ENCODE assay signal across 9 mouse cellular contexts in the genomic region with DNA sequence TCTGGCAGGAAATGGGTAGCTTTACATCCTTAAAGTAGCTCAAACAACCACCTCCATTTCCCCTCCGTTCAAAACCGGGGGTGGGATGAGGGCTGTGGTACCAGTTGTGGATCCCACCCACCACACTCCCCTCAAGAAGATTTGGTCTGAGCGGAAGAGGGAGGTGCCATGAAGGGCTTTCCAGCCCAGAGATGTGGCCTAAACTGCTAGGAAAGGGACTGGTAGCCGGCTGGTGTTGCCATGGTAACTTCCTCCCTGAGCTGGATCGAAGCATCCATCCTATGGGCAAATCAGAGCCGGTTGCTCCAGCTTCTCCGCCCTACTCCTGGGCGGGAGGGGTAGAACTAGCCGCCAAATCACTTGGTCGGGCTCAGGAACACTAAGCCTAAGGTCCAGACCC. TPM values are rescaled to one million over a fixed set of nuclear protein-coding genes. Genes with fewer than 3 reads are reported as not detected.
DNase-seq lines count a peak whose midpoint lies in the region; ATAC-seq and TF ChIP-seq lines count a peak whose summit lies in the region.
"Had no signal": no experiment of that assay in that cellular context is flagged by ENCODE, and none has a peak within 500 bp of the region (broad histone marks: within the 10 kb centered on the region; RNA-seq: fewer than 3 reads in every experiment).

No protein-coding gene starts in this region.

- H3K9ac ChIP-seq in hindbrain, embryonic 13.5 days, result peak overlapping the region; percentile 56; the same call in 1 of the 2 replicates
- no peak overlapping the region for H3K9ac ChIP-seq in limb, embryonic 11.5 days (ENCODE audit: low read length)
- H3K9ac ChIP-seq: lung, embryonic 15.5 days had no signal

- H3K27ac ChIP-seq in hindbrain, embryonic 13.5 days, result peak overlapping the region; percentile 72
- no peak overlapping the region for H3K27ac ChIP-seq in limb, embryonic 11.5 days (replicated peaks; ENCODE audit: low read depth, low read length)
- H3K27ac ChIP-seq: lung, embryonic 15.5 days had no signal

- ATAC-seq in hindbrain, embryonic 13.5 days (ENCODE audit: low FRiP score), result peak; percentile 78
- no peak for ATAC-seq in limb, embryonic 11.5 days (ENCODE audit: insufficient number of reproducible peaks, low FRiP score, low TSS enrichment, low read depth)

- no peaks in the 10 kb centered on the region for H3K9me3 ChIP-seq in E14TG2a.4 (ENCODE audit: low read length)
- no peaks in the 10 kb centered on the region for H3K9me3 ChIP-seq in hindbrain, embryonic 13.5 days
- H3K9me3 ChIP-seq in limb, embryonic 11.5 days (ENCODE audit: control insufficient read depth, low read length), result no peaks in the 10 kb centered on the region
- H3K9me3 ChIP-seq: lung, embryonic 15.5 days had no signal

- H3K36me3 ChIP-seq in E14TG2a.4 (ENCODE audit: insufficient read depth, low read length), result no peaks in the 10 kb centered on the region
- no peaks in the 10 kb centered on the region for H3K36me3 ChIP-seq in hindbrain, embryonic 13.5 days
- no peaks in the 10 kb centered on the region for H3K36me3 ChIP-seq in limb, embryonic 11.5 days (ENCODE audit: control insufficient read depth, insufficient read depth, low read length)
- H3K36me3 ChIP-seq: lung, embryonic 15.5 days had no signal

- TF ChIP-seq CTCF in E14TG2a.4 (conservative IDR thresholded peaks at IDR 0.05; ENCODE audit: low read length), result no peak

- H3K27me3 ChIP-seq in E14TG2a.4 (ENCODE audit: insufficient read depth, low read length), result peaks cover 42% of the 10 kb centered on the region
- peaks cover 38% of the 10 kb centered on the region for H3K27me3 ChIP-seq in hindbrain, embryonic 13.5 days
- H3K27me3 ChIP-seq in limb, embryonic 11.5 days (ENCODE audit: control insufficient read depth, insufficient read depth, low read length), result peaks cover 53% of the 10 kb centered on the region

- H3K4me2 ChIP-seq in hindbrain, embryonic 13.5 days, result peak overlapping the region; percentile 43
- H3K4me2 ChIP-seq in limb, embryonic 11.5 days (ENCODE audit: low read depth, severe bottlenecking), result no peak overlapping the region
- H3K4me2 ChIP-seq: lung, embryonic 15.5 days had no signal

- 2% methylated on average over 10 of the region's 10 CpGs for WGBS in hindbrain, embryonic 13.5 days
- 4% methylated on average over 10 of the region's 10 CpGs for WGBS in limb, embryonic 11.5 days

- DNase-seq in embryo, embryonic 11 days, result peak; percentile 70
- peak; percentile 47 for DNase-seq in limb, embryonic 11.5 days (ENCODE audit: low spot score)
- DNase-seq in right cerebral cortex, postnatal 4 days, result peak; percentile 69
- DNase-seq in spleen, postnatal 10 days (ENCODE audit: low spot score in 2 of 2), result no peak
- no peak for DNase-seq in adrenal gland, adult 8-10 months
- DNase-seq in heart, adult 9 months (ENCODE audit: low spot score in 2 of 2), result no peak

- 0 out of 2 replicates have a peak overlapping the region, but pooled peaks have one; percentile 7 for H3K4me3 ChIP-seq in E14TG2a.4 (replicated peaks; ENCODE audit: low read length)
- H3K4me3 ChIP-seq in hindbrain, embryonic 13.5 days, result peak overlapping the region; percentile 7
- H3K4me3 ChIP-seq in limb, embryonic 11.5 days (ENCODE audit: low read depth, low read length), result no peak overlapping the region
- H3K4me3 ChIP-seq: lung, embryonic 15.5 days had no signal

- peaks cover 44% of the 10 kb centered on the region for H3K4me1 ChIP-seq in E14TG2a.4 (replicated peaks; ENCODE audit: low read depth, low read length)
- peaks cover 58% of the 10 kb centered on the region for H3K4me1 ChIP-seq in hindbrain, embryonic 13.5 days (replicated peaks)
- H3K4me1 ChIP-seq in limb, embryonic 11.5 days (ENCODE audit: control insufficient read depth, insufficient read depth, low read length), result peaks cover 10% of the 10 kb centered on the region

RNA-seq across cellular contexts. Expression of a gene that starts 4.4 kb away (rescaled TPM):
- 9.7 TPM in 2 replicates for polyA plus RNA-seq in hindbrain, embryonic 13.5 days (2015; fragmentation: Nextera tagmentation; extraction: Ambion mirVana)
- 0.06 and 0.16 TPM in 2 replicates for polyA plus RNA-seq in limb, embryonic 11.5 days (2014; fragmentation: Nextera tagmentation; extraction: Ambion mirVana)
- 100 to 1,000 TPM in 2 of 4 experiments, 10 to 100 TPM in 2; 85.0 to 169 (median 121) TPM for total RNA-seq in adrenal gland, adult 8-10 months (2022)

Comparison
In these comparisons a context has a peak if more than half of its experiments do, and no peak if none do; other contexts are left out.
1. DNase-seq: peak in embryo, embryonic 11 days (single experiment), limb, embryonic 11.5 days (single experiment) and right cerebral cortex, postnatal 4 days (single experiment); none in spleen, postnatal 10 days (0 of 2), adrenal gland, adult 8-10 months (single experiment) and heart, adult 9 months (0 of 2).